11 mouse cellular contexts compared by ENCODE assay signal in genomic region chr10:95162691-95163374, GRCm38 (mm10).
DNase-seq lines count a peak whose midpoint lies in the region; TF ChIP-seq lines count a peak whose summit lies in the region.
"Had no signal": no experiment of that assay in that cellular context is flagged by ENCODE, and none has a peak within 500 bp of the region (broad histone marks: within the 10 kb centered on the region; RNA-seq: fewer than 3 reads in every experiment).

No protein-coding gene starts in this region.

- H3K27ac ChIP-seq in liver, adult 2 months (replicated peaks; ENCODE audit: insufficient read depth, low read depth, low read length), result 0 out of 2 replicates have a peak overlapping the region, but pooled peaks have one; percentile 11
- H3K27ac ChIP-seq: hindbrain, embryonic 15.5 days; neural tube, embryonic 12.5 days had no signal

- no peaks in the 10 kb centered on the region for H3K27me3 ChIP-seq in liver, adult 2 months (ENCODE audit: control insufficient read depth, insufficient read depth, low read length)
- H3K27me3 ChIP-seq: hindbrain, embryonic 15.5 days; neural tube, embryonic 12.5 days had no signal

- H3K79me2 ChIP-seq in liver, adult 2 months (ENCODE audit: control insufficient read depth, insufficient read depth, low read length), result no peaks in the 10 kb centered on the region

- no peak for TF ChIP-seq CTCF in liver, adult 2 months (IDR thresholded peaks at IDR 0.05; ENCODE audit: low read depth, low read length)

- no peak overlapping the region for H3K9ac ChIP-seq in liver, adult 2 months (ENCODE audit: low read depth, low read length)
- H3K9ac ChIP-seq: forebrain, postnatal 0 days; hindbrain, embryonic 15.5 days; neural tube, embryonic 12.5 days had no signal

- WGBS in liver, adult 2 months, result 49% methylated on average over 8 of the region's 8 CpGs

- no peaks in the 10 kb centered on the region for H3K4me1 ChIP-seq in liver, adult 2 months (ENCODE audit: control insufficient read depth, insufficient read depth, low read length)

- no peak for TF ChIP-seq POLR2A in liver, adult 2 months (IDR thresholded peaks at IDR 0.05; ENCODE audit: extremely low read depth, insufficient read depth, low read length)

- peak; percentile 10 for DNase-seq in adrenal gland, postnatal 10 days
- DNase-seq in adrenal gland, adult 8-10 months, result no peak
- DNase-seq in liver, adult 2 months (ENCODE audit: extremely low read depth, low read depth, low spot score), result no peak
- no peak for DNase-seq in liver
- peak; percentile 9 for DNase-seq in kidney, adult 18-20 months
- DNase-seq in lung, postnatal 36 days, result peak; percentile 38
- no peak for DNase-seq in cerebellum, postnatal 36 days
- DNase-seq in layer of hippocampus, adult 8-10 months (ENCODE audit: low spot score in 2 of 2), result no peak
- DNase-seq: forebrain, postnatal 0 days had no signal

- no peak overlapping the region for H3K4me3 ChIP-seq in liver, adult 2 months (ENCODE audit: insufficient read depth, low read depth, low read length)
- H3K4me3 ChIP-seq: hindbrain, embryonic 15.5 days; neural tube, embryonic 12.5 days had no signal

- H3K36me3 ChIP-seq in liver, adult 2 months (ENCODE audit: control insufficient read depth, insufficient read depth, low read length), result no peaks in the 10 kb centered on the region
- H3K36me3 ChIP-seq: hindbrain, embryonic 15.5 days; neural tube, embryonic 12.5 days had no signal

Comparison
In these comparisons a context has a peak if more than half of its experiments do, and no peak if none do; other contexts are left out.
1. DNase-seq: peak in adrenal gland, postnatal 10 days (single experiment), kidney, adult 18-20 months (single experiment) and lung, postnatal 36 days (single experiment); none in adrenal gland, adult 8-10 months (single experiment), liver, adult 2 months (single experiment), liver (single experiment), cerebellum, postnatal 36 days (0 of 2) and layer of hippocampus, adult 8-10 months (0 of 2).